Mouse (Mus musculus): ENCODE results near the gene Siva1.

Gene Siva1

DNA sequence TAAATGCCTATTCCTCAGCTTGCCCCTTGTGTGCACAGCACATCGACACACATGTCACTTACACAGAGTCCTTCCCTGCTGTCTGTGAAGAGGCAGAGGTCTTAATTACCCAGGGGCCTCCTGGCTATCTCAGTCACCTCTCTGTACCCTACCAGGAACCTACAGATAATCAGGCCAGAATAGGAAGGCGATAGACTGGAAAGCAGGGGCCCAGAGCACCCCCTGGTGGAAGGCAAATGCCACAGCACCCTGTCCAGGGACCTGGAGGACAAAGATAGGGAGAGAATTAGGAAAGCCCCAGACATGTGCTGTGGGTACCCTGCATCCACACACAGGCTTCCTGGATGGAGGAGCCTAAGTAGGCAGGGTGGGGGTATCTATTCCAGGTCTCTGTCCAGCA, 20.7 kb upstream of the Siva1 start:
- peak; percentile 63 for DNase-seq (ENCODE audit: low spot score)

DNA sequence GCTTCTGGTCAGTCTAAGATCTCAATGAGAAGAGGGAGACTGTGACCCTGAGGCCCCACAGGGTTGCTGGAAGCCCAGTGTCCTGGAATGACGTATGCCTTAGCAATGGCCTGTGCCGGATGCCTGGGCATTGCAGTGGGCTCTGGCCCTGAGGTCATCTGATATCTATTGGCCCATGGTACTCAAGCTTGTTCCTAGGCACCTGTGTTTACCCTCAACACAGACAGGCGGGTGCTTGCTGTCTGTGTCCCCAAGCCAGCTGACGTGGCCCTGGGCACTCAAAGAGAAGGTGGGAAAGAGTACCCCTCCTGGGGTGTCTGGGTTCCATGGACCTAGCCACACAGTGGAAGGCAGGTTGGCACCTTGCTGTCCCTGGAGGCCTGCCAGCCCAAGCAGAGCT, 18.8 kb upstream of the Siva1 start:
- DNase-seq (ENCODE audit: low spot score), result no peak

DNA sequence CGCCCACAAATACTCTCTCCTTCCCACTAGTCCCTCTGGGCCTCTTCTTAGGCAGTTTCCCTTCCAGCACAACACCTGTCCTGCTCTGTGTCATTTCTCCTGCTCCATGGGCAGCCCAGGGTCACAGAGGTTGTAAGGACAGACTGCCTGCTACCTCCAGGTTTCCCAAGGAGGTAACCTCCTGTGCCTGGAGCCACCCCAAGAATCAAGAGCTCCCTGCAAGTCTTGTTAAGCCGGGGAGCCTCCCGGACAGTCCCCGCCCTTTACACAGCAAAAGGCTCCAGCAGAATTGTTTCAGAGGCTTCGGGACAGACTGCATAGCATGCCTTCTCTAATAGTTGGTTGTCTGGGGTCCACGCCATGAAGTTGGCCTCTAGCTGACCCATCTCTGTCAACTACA, 18.0 kb upstream of the Siva1 start:
- DNase-seq (ENCODE audit: low spot score), result no peak

DNA sequence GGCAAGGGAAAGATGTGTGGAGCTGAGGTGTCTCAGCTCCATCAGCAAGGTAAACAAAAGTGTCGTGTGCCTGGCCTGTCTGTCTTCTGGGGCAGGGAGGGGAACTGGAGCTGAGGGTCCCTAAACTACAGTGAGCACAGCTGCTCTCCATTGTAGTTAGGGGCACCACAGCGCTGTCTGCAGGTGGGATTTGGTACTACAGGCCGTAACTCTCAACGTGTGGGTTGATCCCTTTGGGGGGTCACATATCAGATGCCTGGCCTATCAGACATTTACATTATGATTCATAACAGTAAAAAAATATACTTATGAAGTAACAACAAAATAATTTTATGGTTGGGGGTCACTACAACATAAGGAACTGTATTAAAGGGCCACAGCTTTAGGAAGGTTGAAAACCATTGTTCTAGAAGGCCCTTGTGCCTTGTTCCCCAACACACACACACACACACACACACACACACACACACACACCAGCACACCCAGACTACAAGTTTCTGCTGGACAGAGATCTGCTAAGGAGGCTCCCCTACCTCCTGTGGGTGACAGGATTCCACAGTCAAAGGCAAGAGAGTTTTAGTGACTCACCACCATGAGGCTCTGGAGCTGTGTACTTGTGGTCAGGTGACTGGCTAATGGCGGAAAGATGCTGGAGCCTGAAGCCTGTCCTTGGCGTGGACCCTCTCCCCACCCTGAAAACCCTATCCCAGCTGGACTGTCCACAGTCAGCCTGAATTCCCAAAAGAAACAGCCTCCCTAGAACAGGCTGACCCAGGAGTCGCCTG, 17.2 kb upstream of the Siva1 start:
- no peak for DNase-seq (ENCODE audit: low spot score)

DNA sequence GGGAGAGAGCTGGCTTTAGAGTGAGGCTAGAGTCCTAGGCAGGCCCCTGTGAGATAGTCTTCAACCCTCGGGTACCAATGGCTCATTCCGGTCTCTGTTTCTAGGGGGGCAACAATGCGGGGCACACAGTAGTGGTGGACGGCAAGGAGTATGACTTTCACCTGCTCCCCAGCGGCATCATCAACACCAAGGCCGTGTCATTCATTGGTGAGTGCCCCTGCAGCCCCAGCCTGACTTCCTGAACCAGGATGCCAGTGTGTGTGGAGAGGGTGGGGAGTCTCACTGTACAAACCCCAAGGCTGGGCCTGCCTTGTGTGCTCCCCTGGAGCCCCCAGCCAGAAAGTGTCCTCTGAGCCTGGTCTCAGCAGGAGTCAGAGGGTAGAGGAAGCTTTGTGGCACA, 16.3 kb upstream of the Siva1 start:
- DNase-seq (ENCODE audit: low spot score), result no peak

DNA sequence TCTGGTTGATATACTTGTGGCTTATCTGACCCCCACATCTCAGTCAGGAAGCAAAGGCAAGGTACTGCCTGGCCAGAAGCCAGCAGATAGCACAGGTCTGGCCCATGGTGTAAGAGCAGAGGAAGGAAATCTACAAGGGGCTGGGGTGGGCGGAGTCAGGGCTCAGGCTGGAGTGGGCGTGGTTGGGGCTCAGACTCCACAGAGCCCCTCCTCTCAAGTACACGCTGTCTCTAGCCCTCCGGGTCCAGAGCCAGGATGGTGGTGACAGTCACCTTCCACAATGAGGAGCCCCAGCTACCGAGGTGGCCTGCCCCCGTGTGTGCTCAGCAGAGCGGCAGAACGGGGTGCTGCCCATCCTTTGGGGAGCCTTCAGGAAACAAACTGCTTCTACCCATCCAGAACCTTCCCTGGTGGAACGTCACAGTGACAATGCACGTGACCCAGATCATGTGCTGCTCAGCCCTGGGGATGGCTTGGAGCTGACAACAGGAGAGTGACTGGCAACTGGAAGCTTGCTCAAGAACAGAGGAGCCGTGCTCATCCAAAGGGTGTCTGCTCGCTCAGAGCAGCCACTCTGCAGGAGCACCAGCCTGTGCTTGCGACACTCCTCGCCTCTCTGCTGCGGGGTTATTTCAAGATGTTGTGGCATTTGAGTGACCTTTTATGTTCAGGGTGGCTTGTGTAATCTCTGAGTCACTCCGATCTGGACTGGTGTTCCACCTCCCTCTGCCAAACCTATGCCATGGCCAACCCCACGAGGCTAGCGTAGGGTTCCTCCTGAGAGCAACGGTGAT, 15.4 kb upstream of the Siva1 start:
- peak; percentile 73 for DNase-seq (ENCODE audit: low spot score)

DNA sequence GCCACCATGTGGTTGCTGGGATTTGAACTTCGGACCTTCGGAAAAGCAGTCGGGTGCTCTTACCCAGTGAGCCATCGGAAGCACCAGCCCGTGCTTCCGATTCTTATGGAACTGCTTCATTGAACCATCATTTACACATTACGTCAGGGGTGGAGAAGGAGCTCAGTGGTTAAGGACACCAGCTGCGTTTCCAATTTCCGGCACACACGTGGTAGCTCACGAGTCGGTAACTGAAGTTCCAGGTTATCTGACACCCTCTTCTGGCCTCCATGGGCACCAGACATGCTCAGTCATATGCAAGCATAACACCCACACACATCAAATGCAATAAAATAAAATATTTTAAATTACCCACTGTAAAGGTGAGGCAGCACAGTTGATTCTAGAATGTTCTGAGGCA, 14.4 kb upstream of the Siva1 start:
- DNase-seq (ENCODE audit: low spot score), result no peak

DNA sequence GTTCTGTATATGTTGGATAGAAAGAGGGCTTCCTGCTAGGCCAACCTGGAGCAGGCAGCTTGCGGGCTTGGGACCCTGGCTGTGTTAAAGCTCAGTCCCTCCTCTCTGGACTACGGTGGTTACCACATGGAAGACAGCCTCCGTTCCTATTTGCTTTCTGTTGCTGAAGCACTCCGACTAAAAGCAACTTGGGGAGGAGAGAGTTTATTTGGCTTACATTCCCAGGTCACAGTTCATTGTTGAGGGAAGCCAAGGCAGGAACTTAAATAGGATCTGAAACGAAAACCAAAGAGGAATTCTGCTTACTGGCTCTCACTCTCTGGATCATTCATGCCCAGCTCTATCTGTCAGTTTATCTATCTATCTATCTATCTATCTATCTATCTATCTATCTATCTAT, 13.7 kb upstream of the Siva1 start:
- DNase-seq (ENCODE audit: low spot score), result no peak

DNA sequence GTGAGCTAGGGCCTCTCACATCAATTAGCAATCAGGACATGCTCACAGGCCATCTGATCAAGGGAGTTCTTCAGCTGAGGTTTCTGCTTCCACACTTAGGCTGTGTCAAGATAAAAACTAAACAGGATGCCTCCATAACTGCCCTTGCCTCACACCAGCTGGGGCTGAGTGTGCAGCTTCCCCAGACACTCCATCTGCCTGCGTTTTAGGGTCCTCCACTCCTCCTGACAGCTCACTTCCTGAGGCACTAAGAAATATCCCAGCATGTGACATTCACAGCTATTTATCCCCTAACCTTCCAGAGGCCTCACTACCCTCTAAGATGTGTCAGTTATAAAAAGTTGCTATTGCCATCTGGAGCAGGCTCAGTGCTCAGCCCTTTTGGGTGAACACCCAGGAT, 13.0 kb upstream of the Siva1 start:
- no peak for DNase-seq (ENCODE audit: low spot score)

DNA sequence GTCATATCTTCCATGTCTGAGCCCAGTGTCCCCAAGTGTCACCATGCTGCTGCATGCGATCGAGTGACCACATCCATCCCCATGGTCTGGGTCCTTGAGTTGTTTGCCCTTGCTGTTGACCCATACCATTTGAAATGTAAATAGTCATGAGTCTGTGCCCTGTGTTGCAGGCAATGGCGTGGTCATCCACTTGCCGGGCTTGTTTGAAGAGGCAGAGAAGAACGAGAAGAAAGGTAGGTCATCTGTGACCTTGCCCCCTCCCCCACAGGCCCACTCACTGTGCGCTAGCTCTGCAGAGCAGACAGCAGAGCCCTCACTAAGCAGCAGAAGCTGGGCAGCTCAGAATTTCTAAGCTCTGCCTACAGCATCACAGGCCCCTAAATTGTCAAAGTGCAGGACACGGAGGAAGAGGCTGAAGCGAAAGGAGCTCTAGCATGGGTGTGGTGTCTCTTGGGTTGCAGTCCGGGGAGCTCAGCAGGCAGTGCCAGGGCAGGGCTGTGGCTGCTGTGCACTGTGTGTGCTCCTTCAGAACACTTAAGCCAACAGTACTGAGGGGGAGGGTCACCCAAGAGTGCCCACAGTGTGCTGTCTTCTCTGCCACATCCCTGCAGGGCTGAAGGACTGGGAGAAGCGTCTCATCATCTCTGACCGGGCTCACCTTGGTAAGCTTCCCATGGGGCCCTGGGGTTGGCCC, 12.2 kb upstream of the Siva1 start:
- no peak for DNase-seq (ENCODE audit: low spot score)

DNA sequence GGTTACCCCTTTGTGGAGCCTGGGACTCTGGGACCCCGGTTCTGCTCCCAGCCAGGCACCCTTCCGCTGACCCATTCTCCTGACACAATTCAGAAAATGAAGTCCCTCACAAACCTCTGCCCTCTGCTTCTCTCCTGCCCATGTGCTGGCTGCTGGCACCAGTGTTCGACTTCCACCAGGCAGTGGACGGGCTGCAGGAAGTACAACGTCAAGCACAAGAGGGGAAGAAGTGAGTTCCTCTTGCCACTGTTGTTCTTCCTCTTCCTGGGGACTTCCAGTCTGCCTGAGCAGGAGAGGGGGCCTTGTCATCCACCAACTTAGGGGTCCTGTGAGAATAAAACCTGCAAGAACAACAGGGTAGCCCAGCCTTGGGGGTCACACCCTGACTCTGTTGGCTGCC, 11.6 kb upstream of the Siva1 start:
- DNase-seq (ENCODE audit: low spot score), result no peak

DNA sequence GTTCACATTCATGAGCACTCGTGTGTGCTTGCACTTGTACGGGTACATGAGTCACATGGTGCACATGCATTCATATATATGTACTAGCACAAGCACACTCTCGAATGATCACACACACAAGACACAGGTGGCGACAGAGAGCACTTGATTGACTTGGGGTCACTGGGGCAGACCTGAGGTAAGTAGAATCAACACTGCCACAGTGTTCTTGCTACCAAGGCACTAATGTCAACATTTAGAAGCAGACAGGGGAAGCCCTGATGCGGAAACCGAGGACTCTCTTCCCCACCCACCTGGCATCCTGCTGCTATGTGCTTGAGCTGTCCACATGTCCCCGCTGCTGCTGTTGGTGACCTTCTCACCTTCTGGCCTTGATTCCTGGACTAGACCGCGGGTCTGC, 10.8 kb upstream of the Siva1 start:
- no peak for DNase-seq (ENCODE audit: low spot score)

DNA sequence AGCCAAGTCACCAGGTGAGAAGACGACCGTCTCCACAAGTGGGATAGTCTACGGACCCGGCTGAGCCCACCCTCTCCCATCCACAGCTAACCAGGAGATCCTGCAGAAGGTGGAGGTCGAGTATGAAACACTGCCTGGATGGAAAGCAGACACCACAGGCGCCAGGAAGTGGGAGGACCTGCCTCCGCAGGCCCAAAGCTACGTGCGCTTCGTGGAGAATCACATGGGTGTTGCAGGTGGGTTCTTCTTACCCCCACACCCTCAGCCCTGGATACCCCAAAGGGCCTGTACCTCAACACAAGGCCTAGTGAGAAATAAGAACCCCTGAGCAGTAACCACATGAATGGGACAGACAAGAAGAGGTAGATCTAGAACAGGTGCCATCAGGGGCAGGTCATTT, 5.0 kb upstream of the Siva1 start:
- DNase-seq (ENCODE audit: low spot score), result no peak

DNA sequence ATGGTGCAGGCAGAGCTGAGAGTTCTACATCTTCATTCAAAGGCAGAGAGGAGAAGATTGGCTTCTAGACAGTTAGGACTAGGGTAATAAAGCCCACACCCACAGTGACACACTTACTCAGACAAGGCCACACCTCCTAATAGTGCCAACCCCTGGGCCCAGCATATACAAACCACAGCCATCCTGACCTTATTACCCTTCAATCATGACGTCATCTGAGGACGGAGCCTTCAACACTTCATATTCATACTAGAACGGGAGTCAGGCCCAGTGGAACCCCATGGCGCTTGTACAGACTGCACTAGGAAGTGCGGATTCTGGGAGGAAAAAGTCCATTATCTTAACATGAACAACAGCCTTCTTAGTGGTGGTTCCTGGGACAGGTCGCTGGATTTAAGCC, 1.4 kb upstream of the Siva1 start:
- no peak for DNase-seq (ENCODE audit: low spot score)

DNA sequence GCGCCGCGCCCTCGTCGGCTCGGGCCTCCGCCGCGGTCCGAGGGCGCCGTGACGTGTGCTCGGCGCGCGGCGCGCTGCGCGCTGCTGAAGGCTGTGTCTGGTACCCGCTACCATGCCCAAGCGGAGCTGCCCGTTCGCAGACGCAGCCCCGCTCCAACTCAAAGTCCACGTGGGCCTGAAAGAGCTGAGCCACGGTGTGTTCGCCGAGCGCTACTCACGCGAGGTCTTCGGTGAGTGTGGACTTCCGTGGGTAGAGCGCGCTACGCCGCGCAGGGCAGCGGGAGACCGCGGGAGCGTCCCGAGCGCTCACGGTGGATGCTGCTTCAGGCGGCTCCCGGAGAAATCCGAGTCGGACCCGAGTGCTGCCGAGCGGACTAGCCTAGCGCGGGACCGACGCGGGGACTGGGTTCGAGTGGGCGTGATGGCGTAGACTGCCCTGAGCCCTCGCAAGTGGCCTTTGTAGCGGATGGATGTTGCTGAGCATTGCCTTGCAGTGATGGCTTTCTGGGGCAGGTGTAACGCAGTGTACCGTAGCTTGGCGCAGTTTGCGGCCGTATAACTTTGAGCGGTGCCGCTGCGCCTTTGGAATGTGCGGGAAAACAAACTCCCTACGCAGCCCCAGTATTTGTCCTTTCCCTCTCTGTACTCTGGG, 502 bp downstream of the Siva1 start:
- peak; percentile 45 for DNase-seq (ENCODE audit: low spot score)

DNA sequence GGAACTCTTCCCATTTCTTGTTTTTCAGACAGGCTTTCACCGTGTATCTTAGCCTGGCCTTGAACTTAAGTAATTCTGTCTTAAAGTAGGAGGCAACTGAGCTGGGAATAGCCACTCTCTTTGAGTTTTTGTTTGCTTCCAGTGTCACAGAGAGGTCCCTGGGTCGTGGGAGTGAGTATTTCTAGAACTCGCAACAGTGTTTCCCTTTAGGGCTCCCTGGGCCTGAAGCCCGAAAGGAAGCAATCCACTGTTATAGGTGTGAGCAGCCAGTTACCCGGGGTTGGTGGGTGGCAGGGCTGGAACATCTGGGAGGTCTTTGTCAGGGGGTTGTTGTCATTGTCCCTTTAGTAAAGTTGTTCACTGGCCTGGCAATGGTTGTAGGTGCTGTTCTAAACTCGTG, 1.7 kb downstream of the Siva1 start:
- DNase-seq (ENCODE audit: low spot score), result no peak

DNA sequence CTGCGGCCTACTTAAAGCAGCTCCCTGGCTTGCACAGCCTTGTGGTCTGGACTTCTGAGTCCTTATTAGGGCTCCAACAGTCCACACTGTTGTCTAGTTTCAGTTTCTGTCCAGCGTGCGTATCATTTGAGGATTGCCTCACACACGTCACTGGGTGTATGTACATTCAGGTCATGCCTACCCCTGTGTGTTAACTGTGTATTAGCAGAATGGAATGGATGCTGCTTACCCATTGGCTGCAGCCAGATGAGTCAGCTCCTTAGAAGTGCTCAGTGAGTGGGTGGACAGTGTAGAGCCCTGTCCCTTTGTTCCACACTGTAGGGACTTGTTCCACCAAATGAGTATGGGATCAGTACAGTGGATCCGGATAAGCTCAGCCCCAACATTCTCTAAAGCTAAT, 3.6 kb downstream of the Siva1 start:
- DNase-seq (ENCODE audit: low spot score), result no peak

DNA sequence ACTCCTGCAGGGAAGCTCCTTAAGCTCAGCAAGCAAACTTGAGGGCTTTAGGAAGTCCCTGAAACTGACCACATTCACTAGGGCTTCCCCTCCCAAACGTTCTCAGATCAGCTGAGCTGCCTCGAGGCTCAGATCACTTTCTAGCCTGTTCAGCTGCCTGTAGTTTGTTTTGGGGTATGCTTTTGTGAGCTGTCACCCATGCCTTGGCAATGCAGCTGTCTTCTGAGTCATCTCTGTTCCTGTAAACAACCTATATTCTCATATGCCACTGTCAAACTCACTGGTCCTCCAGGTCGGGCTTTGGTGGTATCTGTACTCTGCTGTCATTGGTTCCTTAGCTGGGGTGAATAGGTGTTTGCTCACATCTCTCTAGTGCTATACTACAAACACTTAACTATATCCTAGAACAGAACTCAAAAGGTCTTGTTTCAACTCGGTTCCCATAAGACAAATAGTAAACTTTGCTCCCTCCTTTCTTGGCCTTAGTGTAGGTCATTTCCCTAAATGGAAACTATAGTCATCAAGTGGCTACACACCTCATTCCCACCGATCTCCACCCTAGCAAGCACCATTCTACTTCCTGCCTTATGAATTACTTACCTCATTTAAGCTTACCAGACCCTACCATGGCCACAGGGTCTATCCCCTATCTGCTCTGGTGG, 7.4 kb downstream of the Siva1 start:
- DNase-seq (ENCODE audit: low spot score), result no peak

DNA sequence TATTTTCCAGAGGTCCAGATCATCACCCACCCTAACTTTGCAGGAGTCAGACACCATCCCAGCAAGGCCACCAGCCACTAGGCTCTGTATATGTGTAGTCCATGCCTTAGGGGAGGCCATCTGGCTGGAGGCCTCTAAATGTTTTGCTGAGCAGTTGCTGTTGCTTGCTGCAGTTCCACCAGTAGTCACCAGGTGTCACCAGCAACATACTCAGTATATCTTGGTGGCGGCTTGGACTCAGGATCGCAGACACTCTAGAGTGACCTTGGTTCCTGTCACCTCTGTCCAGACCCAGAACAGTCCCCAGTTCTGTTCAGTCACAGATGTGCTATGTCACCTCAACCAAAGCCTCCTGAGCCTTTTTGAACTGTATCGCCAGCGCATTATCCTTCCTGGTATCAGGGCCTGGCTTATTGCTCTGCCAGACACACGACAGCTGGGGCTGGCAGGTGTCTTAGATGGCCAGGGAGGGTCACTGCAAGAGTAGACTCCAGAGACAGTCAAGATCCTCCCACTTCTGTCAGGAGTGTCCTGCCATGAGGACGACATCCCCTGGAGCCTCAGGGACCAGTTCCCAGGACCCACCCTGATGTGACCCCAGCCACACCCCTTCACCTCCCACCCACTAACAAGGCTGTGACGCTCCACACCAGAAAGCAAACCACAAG, 8.8 kb downstream of the Siva1 start:
- DNase-seq (ENCODE audit: low spot score), result peak; percentile 90

DNA sequence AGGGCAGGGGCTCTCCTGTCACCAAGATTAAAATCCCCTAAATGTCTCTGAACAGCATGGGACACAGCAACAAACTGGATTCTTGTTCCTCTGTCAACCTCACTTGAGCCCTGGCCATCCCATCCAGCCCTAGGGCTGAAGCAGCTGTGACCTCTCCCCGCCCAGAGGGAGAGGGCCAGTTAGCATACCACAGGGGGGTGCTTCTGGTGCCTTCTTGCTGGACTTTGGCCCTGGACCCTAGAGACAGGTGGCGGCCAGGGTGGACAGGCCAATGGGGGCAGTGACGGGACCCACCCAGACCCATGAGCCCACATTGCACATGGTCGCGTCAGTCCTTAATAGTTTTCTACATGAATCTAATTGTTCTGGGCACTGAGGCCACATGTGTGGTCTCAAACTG, 9.6 kb downstream of the Siva1 start:
- no peak for DNase-seq (ENCODE audit: low spot score)

DNA sequence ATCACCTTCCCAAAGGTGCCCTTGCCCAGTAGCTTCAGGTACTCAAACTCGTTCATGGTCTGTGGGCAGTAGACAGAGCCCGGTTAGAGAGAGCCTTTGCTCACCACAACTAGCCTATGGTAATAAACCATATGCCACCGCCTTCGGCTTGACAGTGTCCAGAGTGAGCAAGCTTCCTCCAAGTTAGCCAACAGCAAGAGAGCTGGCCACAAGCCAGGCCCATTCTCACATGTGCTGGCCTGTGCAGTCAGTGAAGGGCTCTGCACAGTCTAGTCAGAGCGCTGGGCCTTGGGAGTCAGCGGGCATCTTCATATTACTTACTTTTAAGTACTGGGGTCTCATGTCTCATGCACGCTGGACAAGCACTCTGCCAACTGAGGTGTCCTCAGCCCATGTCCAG, 14.1 kb downstream of the Siva1 start:
- peak; percentile 41 for DNase-seq (ENCODE audit: low spot score)

DNA sequence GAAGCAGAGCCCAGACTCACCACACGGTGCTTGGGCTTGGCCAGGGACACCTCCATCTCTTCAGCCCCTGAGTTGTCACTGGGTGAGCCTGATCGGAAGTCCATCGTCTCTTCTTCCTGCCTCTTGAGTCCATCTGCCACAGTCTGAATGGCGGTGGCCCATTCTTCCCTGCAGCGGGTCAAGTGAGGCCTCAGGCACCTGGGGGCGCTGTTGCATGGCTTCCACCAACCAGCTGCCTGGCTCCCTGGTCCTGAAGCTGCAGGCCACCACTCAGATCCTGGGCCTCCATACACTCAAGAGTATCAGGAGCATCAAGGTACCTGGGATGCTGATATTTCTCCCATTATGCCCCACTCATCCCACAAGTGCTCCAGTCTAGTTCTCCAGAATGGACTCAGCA, 14.6 kb downstream of the Siva1 start:
- peak; percentile 79 for DNase-seq (ENCODE audit: low spot score)

Data from urinary bladder, postnatal 14 days (tissue).